Mouse (Mus musculus) lung, embryonic 14.5 days (tissue): Measurements from ENCODE around the gene Gng3. TPM values are rescaled to one million over a fixed set of nuclear protein-coding genes. Genes with fewer than 3 reads are reported as not detected.
A peak's percentile ranks its signal among the peaks of the same experiment; 100 is the strongest.
"Not testable (repeated sequence)": the region's sequence is repeated elsewhere in the genome, so short reads cannot be mapped to it uniquely, and the experiment has no call there.

Experiments
- ATAC-seq: fragments of 200-750 bp; cut with Nextera tagmentation; 2 replicates; pipeline ENCODE4 v1.8.0; 2017; ENCODE audit warnings: mild to moderate bottlenecking, moderate TSS enrichment, moderate library complexity; ENCODE audit not compliant: insufficient read depth
- DNase-seq: peaks from one replicate; pipeline ENCODE4 v3.0.0-alpha.2; 2015
- H3K27ac ChIP-seq: fragments of 300-500 bp; sonication (generic); 2 replicates; pipeline ENCODE4 v1.5.1; 2014; ENCODE audit warnings: low read depth, mild to moderate bottlenecking, moderate library complexity
- H3K27me3 ChIP-seq: fragments of 300-500 bp; sonication (generic); 2 replicates; pipeline ENCODE4 v1.6.1; 2014; ENCODE audit warnings: low read length, control low read depth; ENCODE audit not compliant: insufficient read depth
- H3K36me3 ChIP-seq: fragments of 300-500 bp; sonication (generic); 2 replicates; pipeline ENCODE4 v1.6.1; 2014; ENCODE audit warnings: control low read depth; ENCODE audit not compliant: insufficient read depth
- H3K4me1 ChIP-seq: fragments of 300-500 bp; sonication (generic); 2 replicates; pipeline ENCODE4 v1.6.1; 2014; ENCODE audit warnings: antibody characterized with exemption, control low read depth; ENCODE audit not compliant: insufficient read depth
- H3K4me2 ChIP-seq: fragments of 300-500 bp; sonication (generic); 2 replicates; pipeline ENCODE4 v1.6.1; 2014; ENCODE audit warnings: mild to moderate bottlenecking
- H3K4me3 ChIP-seq: fragments of 300-500 bp; sonication (generic); 2 replicates; pipeline ENCODE4 v1.5.1; 2014; ENCODE audit warnings: low read depth, low read length
- H3K9ac ChIP-seq: fragments of 300-500 bp; sonication (generic); 2 replicates; pipeline ENCODE4 v1.6.1; 2014
- H3K9me3 ChIP-seq: fragments of 300-500 bp; sonication (generic); 2 replicates; pipeline ENCODE4 v1.6.1; 2016; ENCODE audit warnings: low read depth, low read length, control low read depth
- CTCF ChIP-seq: IDR thresholded peaks from 2 replicates; pipeline ENCODE4 v1.5.1; 2016; ENCODE audit warnings: antibody characterized with exemption, low read depth
- WGBS: fragments of 180-500 bp; shearing (Covaris S2); extraction: QIAGEN DNeasy Blood & Tissue Kit; methylation state at CpG from one replicate; pipeline ENCODE4 v1.1.7; 2014; 5-methylcytosine and 5-hydroxymethylcytosine counted together
- polyA plus RNA-seq: library from polyadenylated mRNA; unstranded; fragments of >200 nt; fragmentation: Nextera tagmentation; extraction: Ambion mirVana; gene quantifications from 2 replicates; pipeline ENCODE4 v1.2.1, GENCODE M21; 2014

Gene Gng3
- polyA plus RNA-seq, 1 experiment from 2014 or later: 2.1 TPM

GRCm38 (mm10) chr19:8844371-8845129 is 5.6 kb upstream of the Gng3 start:
- DNase-seq: peak; percentile 93
- Histone ChIP-seq H3K9ac (no peak overlapping the region), H3K9me3 (no peaks in the 10 kb centered on the region), H3K4me1 (no peaks in the 10 kb centered on the region), H3K27me3 (no peaks in the 10 kb centered on the region), H3K4me3 (no peak overlapping the region), H3K27ac (no peak overlapping the region), H3K36me3 (peaks cover 32% of the 10 kb centered on the region; the same call in 1 of the 2 replicates), H3K4me2 (no peak overlapping the region)
- ATAC-seq: no peak
- TF ChIP-seq CTCF: peak; percentile 80
- 64% methylated on average over 5 of the region's 5 CpGs for WGBS

GRCm38 (mm10) chr19:8842961-8843360 is 4.0 kb upstream of the Gng3 start:
- Histone ChIP-seq H3K9me3 (no peaks in the 10 kb centered on the region), H3K4me3 (no peak overlapping the region), H3K9ac (no peak overlapping the region), H3K4me1 (peaks cover 11% of the 10 kb centered on the region), H3K27me3 (no peaks in the 10 kb centered on the region), H3K36me3 (peaks cover 32% of the 10 kb centered on the region; the same call in 1 of the 2 replicates), H3K4me2 (no peak overlapping the region), H3K27ac (no peak overlapping the region)
- no peak for ATAC-seq
- TF ChIP-seq CTCF: no peak
- 83% methylated on average over 6 of the region's 6 CpGs for WGBS
- DNase-seq: no peak

GRCm38 (mm10) chr19:8841012-8841411 is 2.0 kb upstream of the Gng3 start:
- H3K36me3 ChIP-seq: peaks cover 13% of the 10 kb centered on the region; the same call in 1 of the 2 replicates
- no peak for TF ChIP-seq CTCF
- H3K4me2 ChIP-seq: peak overlapping the region; percentile 78
- H3K27ac ChIP-seq: no peak overlapping the region
- peak overlapping the region; percentile 61 for H3K9ac ChIP-seq
- H3K9me3 ChIP-seq: no peaks in the 10 kb centered on the region
- no peaks in the 10 kb centered on the region for H3K27me3 ChIP-seq
- H3K4me3 ChIP-seq: peak overlapping the region; percentile 47
- peaks cover 13% of the 10 kb centered on the region for H3K4me1 ChIP-seq
- whole genome bisulfite sequencing: 89% methylated on average over 7 of the region's 7 CpGs
- ATAC-seq (no peak), DNase-seq (no peak)

- DNase-seq (peak; percentile 85), ATAC-seq (peak; percentile 35)
- 24% methylated on average over 29 of the region's 29 CpGs for WGBS
- 0 out of 2 replicates have a peak, but pooled peaks have one; percentile 7 for TF ChIP-seq CTCF
- Histone ChIP-seq H3K9ac (peak overlapping the region; percentile 61), H3K36me3 (peaks cover 10% of the 10 kb centered on the region), H3K4me1 (peaks cover 13% of the 10 kb centered on the region), H3K27ac (no peak overlapping the region), H3K27me3 (no peaks in the 10 kb centered on the region), H3K9me3 (no peaks in the 10 kb centered on the region), H3K4me3 (peak overlapping the region; percentile 47), H3K4me2 (peak overlapping the region; percentile 78)
Measured at GRCm38 (mm10) chr19:8839908-8840791, 1.2 kb upstream of the Gng3 start.

- TF ChIP-seq CTCF: no peak
- Histone ChIP-seq H3K4me1 (peaks cover 13% of the 10 kb centered on the region), H3K9me3 (no peaks in the 10 kb centered on the region), H3K4me2 (peak overlapping the region; percentile 76), H3K27ac (peak overlapping the region; percentile 98), H3K27me3 (no peaks in the 10 kb centered on the region), H3K4me3 (peak overlapping the region; percentile 54), H3K36me3 (peaks cover 29% of the 10 kb centered on the region), H3K9ac (peak overlapping the region; percentile 59)
- 16% methylated on average over 15 of the region's 15 CpGs for WGBS
- DNase-seq: peak; percentile 70
- peak; percentile 28; the same call in 1 of the 2 replicates for ATAC-seq
Measured at GRCm38 (mm10) chr19:8838041-8838730, 808 bp downstream of the Gng3 start.

GRCm38 (mm10) chr19:8837251-8837791 is 1.7 kb downstream of the Gng3 start, which contains the start of gene Bscl2:
Bscl2 (plus strand) TSS chr19:8837467.
- WGBS: under 1% methylated on average over 38 of the region's 38 CpGs
- Histone ChIP-seq H3K9me3 (no peaks in the 10 kb centered on the region), H3K27me3 (no peaks in the 10 kb centered on the region), H3K4me3 (peak within 1 kb of the TSS; percentile 54), H3K4me2 (peak within 1 kb of the TSS; percentile 76), H3K36me3 (peaks cover 37% of the 10 kb centered on the region), H3K27ac (peak within 1 kb of the TSS; percentile 98), H3K4me1 (peaks cover 13% of the 10 kb centered on the region), H3K9ac (peak within 1 kb of the TSS; percentile 59)
- ATAC-seq (peak; percentile 84), DNase-seq (peak; percentile 92)
- peak; percentile 63 for TF ChIP-seq CTCF

GRCm38 (mm10) chr19:8836327-8836726 is 2.7 kb downstream of the Gng3 start:
- H3K36me3 ChIP-seq: peaks cover 42% of the 10 kb centered on the region
- ATAC-seq, H3K27ac ChIP-seq: not testable (repeated sequence)

More at GRCm38 (mm10) chr19:8836327-8836726, 2.7 kb downstream of the Gng3 start:
- 97% methylated on average over 10 of the region's 10 CpGs for WGBS
- H3K4me1 ChIP-seq: peaks cover 13% of the 10 kb centered on the region
- H3K9ac ChIP-seq, H3K4me3 ChIP-seq, H3K4me2 ChIP-seq, H3K9me3 ChIP-seq, H3K27me3 ChIP-seq, DNase-seq: not testable (repeated sequence)
